Mouse (Mus musculus): ENCODE results near the gene Fuz. TPM values are rescaled to one million over a fixed set of nuclear protein-coding genes. Genes with fewer than 3 reads are reported as not detected.

The Fuz gene
- total and polyA plus RNA-seq, 2 experiments: 5.7 to 25.1 TPM

DNA sequence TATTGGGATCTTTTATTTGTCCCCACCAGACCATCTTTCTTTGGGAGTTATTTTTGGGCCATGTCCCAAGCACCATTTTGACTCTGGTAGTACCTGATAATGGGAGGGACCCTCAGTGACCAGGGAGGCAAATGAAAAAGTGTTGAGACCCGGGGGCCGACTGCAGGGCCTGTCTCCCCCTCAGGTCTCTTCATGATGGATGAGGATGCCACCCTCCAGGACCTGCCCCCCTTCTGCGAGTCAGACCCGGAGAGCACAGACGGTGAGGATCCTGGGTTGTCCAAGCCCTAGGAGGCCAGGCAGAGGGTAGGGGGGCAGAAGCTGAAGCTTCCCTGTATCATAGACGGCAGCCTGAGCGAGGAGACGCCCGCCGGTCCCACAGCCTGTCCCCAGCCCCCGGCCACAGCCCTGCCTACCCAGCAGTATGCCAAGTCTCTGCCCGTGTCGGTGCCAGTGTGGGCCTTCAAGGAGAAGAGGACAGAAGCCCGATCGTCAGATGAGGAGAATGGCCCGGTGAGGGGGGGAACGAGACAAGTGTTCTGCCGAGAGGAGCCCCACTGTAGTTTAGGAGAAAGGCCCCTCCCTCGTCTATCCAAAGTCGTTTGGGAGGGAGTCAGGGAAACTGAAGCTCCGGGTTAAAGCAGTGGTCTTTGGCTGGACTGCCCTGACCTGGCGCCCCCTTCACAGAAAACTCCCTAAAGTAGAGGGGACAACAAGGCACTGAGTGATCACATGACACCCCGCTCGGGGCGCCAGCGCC lies 42.1 kb upstream of the Fuz start:
- TF ChIP-seq POLR2A (IDR thresholded peaks at IDR 0.05; ENCODE audit: extremely low read depth, insufficient read depth, low read length) (no peak), CTCF (IDR thresholded peaks at IDR 0.05; ENCODE audit: low read depth, low read length) (no peak)
- Histone ChIP-seq H3K4me1 (ENCODE audit: control insufficient read depth, insufficient read depth, low read length) (peaks cover 26% of the 10 kb centered on the region), H3K9ac (ENCODE audit: low read depth, low read length) (peak overlapping the region; percentile 87), H3K27me3 (ENCODE audit: control insufficient read depth, insufficient read depth, low read length) (no peaks in the 10 kb centered on the region), H3K27ac (replicated peaks; ENCODE audit: insufficient read depth, low read depth, low read length) (peak overlapping the region; percentile 98), H3K79me2 (ENCODE audit: control insufficient read depth, insufficient read depth, low read length) (peaks cover 16% of the 10 kb centered on the region; the same call in 1 of the 2 replicates), H3K36me3 (ENCODE audit: control insufficient read depth, insufficient read depth, low read length) (no peaks in the 10 kb centered on the region), H3K4me3 (ENCODE audit: insufficient read depth, low read depth, low read length) (peak overlapping the region; percentile 85)
- 12% methylated on average over 26 of the region's 26 CpGs for WGBS
- no peak for DNase-seq (ENCODE audit: extremely low read depth, low read depth, low spot score)

DNA sequence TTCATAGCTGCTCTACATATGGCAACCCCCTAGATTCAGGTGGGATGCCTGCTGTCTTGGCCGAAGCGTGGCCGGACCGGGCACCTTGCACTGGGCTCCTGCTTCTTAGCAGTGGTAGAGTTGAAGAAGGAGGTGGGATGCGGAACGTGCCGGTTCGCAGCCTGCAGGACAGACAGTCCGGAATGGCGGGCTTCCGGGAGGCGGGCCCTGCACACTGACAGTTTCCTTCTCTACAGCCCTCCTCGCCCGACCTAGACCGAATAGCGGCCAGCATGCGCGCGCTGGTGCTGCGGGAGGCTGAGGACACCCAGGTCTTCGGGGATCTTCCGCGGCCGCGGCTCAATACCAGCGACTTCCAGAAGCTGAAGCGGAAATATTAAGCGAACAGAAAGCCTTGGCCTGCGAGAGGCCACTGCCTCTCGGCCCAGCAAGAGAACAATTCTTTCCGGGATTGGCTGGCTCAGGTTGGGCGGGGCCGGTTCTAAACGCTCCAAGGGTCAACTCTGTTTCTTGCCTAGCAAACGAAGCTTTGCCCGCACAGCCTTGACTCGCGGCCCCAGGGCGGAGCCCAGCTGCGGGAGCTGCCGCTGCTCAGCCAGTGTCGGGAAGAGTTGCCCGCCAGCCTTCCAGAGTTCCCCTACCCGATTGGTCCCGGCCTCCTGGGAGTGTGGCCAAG lies 41.4 kb upstream of the Fuz start:
- Histone ChIP-seq H3K9ac (ENCODE audit: low read depth, low read length) (peak overlapping the region; percentile 87), H3K27ac (replicated peaks; ENCODE audit: insufficient read depth, low read depth, low read length) (peak overlapping the region; percentile 98), H3K4me1 (ENCODE audit: control insufficient read depth, insufficient read depth, low read length) (peaks cover 26% of the 10 kb centered on the region), H3K79me2 (ENCODE audit: control insufficient read depth, insufficient read depth, low read length) (peaks cover 16% of the 10 kb centered on the region; the same call in 1 of the 2 replicates), H3K27me3 (ENCODE audit: control insufficient read depth, insufficient read depth, low read length) (no peaks in the 10 kb centered on the region), H3K36me3 (ENCODE audit: control insufficient read depth, insufficient read depth, low read length) (no peaks in the 10 kb centered on the region), H3K4me3 (ENCODE audit: insufficient read depth, low read depth, low read length) (peak overlapping the region; percentile 85)
- TF ChIP-seq CTCF (IDR thresholded peaks at IDR 0.05; ENCODE audit: low read depth, low read length) (no peak), POLR2A (IDR thresholded peaks at IDR 0.05; ENCODE audit: extremely low read depth, insufficient read depth, low read length) (peak; percentile 73)
- DNase-seq (ENCODE audit: extremely low read depth, low read depth, low spot score): peak; percentile 95
- WGBS: 3% methylated on average over 45 of the region's 45 CpGs

DNA sequence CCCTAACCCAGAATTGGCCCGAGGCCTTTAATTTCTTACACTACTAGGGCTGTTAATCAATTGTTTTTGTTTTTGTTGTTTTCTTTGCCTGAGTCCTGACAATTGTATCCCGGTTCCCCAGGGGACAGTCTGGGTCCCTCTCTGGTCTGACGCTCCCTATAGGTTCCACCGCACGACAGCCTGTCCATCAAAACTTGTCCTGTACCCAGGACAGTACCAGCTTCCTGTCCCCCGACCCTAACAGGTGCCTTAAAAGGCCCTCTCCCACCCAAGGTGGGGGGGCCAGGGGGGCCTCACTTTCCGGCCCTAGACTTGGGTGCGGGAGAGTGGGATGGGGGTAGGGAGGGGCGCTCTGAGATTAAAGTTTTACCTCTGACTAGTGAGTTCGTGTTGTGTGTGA lies 40.8 kb upstream of the Fuz start:
- peak overlapping the region; percentile 85 for H3K4me3 ChIP-seq (ENCODE audit: insufficient read depth, low read depth, low read length)
- TF ChIP-seq POLR2A (IDR thresholded peaks at IDR 0.05; ENCODE audit: extremely low read depth, insufficient read depth, low read length) (no peak), CTCF (IDR thresholded peaks at IDR 0.05; ENCODE audit: low read depth, low read length) (no peak)
- 11% methylated on average over 10 of the region's 10 CpGs for WGBS
- peaks cover 26% of the 10 kb centered on the region for H3K4me1 ChIP-seq (ENCODE audit: control insufficient read depth, insufficient read depth, low read length)
- H3K9ac ChIP-seq (ENCODE audit: low read depth, low read length): peak overlapping the region; percentile 87
- no peaks in the 10 kb centered on the region for H3K27me3 ChIP-seq (ENCODE audit: control insufficient read depth, insufficient read depth, low read length)
- no peaks in the 10 kb centered on the region for H3K36me3 ChIP-seq (ENCODE audit: control insufficient read depth, insufficient read depth, low read length)
- DNase-seq (ENCODE audit: extremely low read depth, low read depth, low spot score): no peak
- peaks cover 14% of the 10 kb centered on the region; the same call in 1 of the 2 replicates for H3K79me2 ChIP-seq (ENCODE audit: control insufficient read depth, insufficient read depth, low read length)
- peak overlapping the region; percentile 98 for H3K27ac ChIP-seq (replicated peaks; ENCODE audit: insufficient read depth, low read depth, low read length)

DNA sequence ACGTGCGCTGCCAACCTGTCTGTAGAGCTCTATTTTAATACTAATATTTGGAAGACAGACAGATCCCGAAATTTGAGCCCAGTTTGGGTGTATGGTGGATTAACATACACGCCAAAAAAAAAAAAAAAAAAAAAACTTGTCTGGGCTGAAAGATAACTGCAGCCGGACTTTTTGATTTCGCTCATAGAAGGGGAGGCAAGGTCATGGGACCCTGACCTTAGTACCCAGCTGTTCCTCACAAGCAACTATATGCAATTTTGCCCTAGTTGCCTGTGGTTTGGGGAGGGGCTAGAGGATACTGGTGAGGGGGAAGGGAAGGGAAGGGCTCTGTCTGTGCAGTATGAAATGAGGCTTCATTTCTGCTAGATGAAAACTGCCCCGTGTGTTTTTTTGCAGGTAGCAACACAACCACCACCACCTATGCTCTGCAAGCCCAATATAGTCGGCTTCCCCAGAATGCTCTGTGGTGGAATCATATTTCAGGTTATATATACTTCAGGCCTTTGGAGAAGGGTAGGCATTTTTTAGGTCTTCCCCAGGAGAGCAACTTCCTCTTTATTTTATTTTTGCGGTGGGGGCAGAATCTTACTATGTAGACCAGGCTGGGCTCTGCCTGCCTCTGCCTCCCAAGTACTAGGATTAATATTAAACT lies 39.5 kb upstream of the Fuz start:
- Histone ChIP-seq H3K4me3 (ENCODE audit: insufficient read depth, low read depth, low read length) (no peak overlapping the region), H3K36me3 (ENCODE audit: control insufficient read depth, insufficient read depth, low read length) (no peaks in the 10 kb centered on the region), H3K4me1 (ENCODE audit: control insufficient read depth, insufficient read depth, low read length) (peaks cover 16% of the 10 kb centered on the region), H3K9ac (ENCODE audit: low read depth, low read length) (no peak overlapping the region), H3K79me2 (ENCODE audit: control insufficient read depth, insufficient read depth, low read length) (peaks cover 3% of the 10 kb centered on the region; the same call in 1 of the 2 replicates), H3K27ac (replicated peaks; ENCODE audit: insufficient read depth, low read depth, low read length) (peak overlapping the region; percentile 68; the same call in 1 of the 2 replicates), H3K27me3 (ENCODE audit: control insufficient read depth, insufficient read depth, low read length) (no peaks in the 10 kb centered on the region)
- 50% methylated on average over 9 of the region's 9 CpGs for WGBS
- no peak for DNase-seq (ENCODE audit: extremely low read depth, low read depth, low spot score)
- TF ChIP-seq POLR2A (IDR thresholded peaks at IDR 0.05; ENCODE audit: extremely low read depth, insufficient read depth, low read length) (no peak), CTCF (IDR thresholded peaks at IDR 0.05; ENCODE audit: low read depth, low read length) (no peak)

DNA sequence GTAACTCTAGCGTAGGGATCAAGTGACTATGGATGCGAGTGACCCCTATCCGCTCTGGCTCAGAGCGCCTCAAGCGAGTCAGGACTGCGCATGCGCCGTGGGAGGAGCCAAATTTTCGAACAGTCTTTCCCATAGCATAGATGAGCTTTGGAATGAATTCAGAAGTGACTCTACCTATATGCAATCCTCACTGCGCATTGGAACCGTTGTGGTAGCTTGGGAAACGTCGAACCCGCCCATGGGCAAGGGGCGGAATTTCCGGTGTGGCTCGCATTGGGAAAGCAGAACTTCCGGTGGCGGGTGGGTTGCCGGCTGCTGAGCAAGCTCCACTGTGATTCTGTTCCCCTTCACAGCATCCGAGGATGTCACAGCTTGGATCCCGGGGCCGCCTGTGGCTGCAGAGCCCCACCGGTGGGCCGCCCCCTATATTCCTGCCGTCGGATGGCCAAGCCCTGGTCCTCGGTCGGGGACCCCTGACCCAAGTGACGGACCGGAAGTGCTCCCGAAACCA lies 38.8 kb upstream of the Fuz start, which contains the start of gene Pnkp:
Gene Pnkp, plus strand, starts transcription at position 98 of the 511 bp plus-strand sequence.
- peak; percentile 69 for DNase-seq (ENCODE audit: extremely low read depth, low read depth, low spot score)
- peaks cover 14% of the 10 kb centered on the region for H3K4me1 ChIP-seq (ENCODE audit: control insufficient read depth, insufficient read depth, low read length)
- no peak for TF ChIP-seq CTCF (IDR thresholded peaks at IDR 0.05; ENCODE audit: low read depth, low read length)
- peak; percentile 47; the same call in 1 of the 2 replicates for TF ChIP-seq POLR2A (IDR thresholded peaks at IDR 0.05; ENCODE audit: extremely low read depth, insufficient read depth, low read length)

More for the DNA sequence above, 38.8 kb upstream of the Fuz start, which contains the start of gene Pnkp:
- H3K4me3 ChIP-seq (ENCODE audit: insufficient read depth, low read depth, low read length): peak within 1 kb of the TSS; percentile 87
- peak within 1 kb of the TSS; percentile 68 for H3K27ac ChIP-seq (replicated peaks; ENCODE audit: insufficient read depth, low read depth, low read length)
- no peaks in the 10 kb centered on the region for H3K27me3 ChIP-seq (ENCODE audit: control insufficient read depth, insufficient read depth, low read length)
- H3K36me3 ChIP-seq (ENCODE audit: control insufficient read depth, insufficient read depth, low read length): no peaks in the 10 kb centered on the region
- no peaks in the 10 kb centered on the region; the same call in 1 of the 2 replicates for H3K79me2 ChIP-seq (ENCODE audit: control insufficient read depth, insufficient read depth, low read length)
- peak within 1 kb of the TSS; percentile 86 for H3K9ac ChIP-seq (ENCODE audit: low read depth, low read length)
- WGBS: under 1% methylated on average over 32 of the region's 32 CpGs

Measured in liver, adult 2 months (tissue).